Mouse (Mus musculus) E14TG2a.4 (cell line): ENCODE measurements around the gene Hnrnpa0.

ENCODE experiments used
- CTCF ChIP-seq: conservative IDR thresholded peaks from 2 replicates; pipeline ENCODE4 v1.5.1; 2014; ENCODE audit warnings: low read length
- POU5F1 ChIP-seq: IDR thresholded peaks from 2 replicates; pipeline ENCODE4 v1.6.1; 2014; ENCODE audit warnings: low read length, borderline replicate concordance

- no peak for TF ChIP-seq CTCF
- TF ChIP-seq POU5F1: no peak
Measured at GRCm38 (mm10) chr13:58124278-58124677, 4.1 kb downstream of the Hnrnpa0 start.
